Mouse (Mus musculus) layer of hippocampus, adult 11-12 months (tissue): ENCODE data around the gene Abhd12b.
"Not testable (repeated sequence)": the region's sequence is repeated elsewhere in the genome, so short reads cannot be mapped to it uniquely, and the experiment has no call there.

ENCODE experiments used
- DNase-seq: peaks from one replicate; pipeline ENCODE4 v3.0.0; 2022; ENCODE audit warnings: low spot score

Abhd12b gene

DNA sequence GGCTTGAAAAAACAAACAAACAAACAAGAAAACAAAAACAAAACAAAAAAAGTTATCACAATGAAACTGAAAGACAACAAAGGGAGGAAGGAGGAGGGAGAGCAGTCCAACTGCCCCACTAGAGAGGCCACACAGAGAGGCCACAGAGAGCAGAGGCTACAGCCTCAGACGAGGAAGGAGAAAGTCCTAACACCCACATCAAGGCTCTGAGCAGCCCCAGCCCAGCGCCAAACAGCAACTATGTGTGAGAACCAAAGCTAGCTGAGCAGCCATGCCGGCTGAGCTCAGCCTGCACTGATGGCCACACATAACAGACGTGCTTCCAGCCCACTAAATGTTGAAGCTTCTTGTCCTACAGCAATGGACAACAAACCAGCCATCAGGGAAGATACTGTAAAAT is 14.1 kb upstream of the Abhd12b start:
- no peak for DNase-seq

GRCm38 (mm10) chr12:70140542-70140941 is 13.4 kb upstream of the Abhd12b start:
- no peak for DNase-seq

GRCm38 (mm10) chr12:70140993-70141576 is 12.9 kb upstream of the Abhd12b start:
- DNase-seq, result no peak

DNA sequence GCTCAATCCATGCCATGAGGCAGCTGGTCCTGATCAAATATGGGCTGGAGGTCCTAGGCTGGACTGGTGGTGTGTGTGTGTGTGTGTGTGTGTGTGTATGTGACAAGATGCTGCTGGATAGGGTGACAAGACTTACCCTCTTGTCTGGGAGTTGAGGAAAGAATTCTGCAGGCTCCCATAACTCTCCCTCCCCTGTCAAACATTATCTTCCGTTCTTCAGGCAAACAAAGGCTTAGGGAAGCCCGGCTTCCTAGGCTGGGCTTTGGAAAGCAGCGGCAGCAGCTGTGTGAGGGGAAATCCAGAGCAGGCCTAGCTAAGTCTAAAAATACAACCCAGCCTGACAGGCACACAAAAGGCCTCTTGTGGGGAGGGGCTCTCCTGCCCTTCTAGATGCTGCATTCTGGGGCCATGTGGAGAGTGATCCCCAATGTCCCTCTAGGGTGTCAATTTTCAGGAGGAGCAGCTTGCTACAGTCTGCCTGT is 9.8 kb upstream of the Abhd12b start:
- DNase-seq, result not testable (repeated sequence)

GRCm38 (mm10) chr12:70144637-70145448 is 9.1 kb upstream of the Abhd12b start:
- DNase-seq, result peak; percentile 68

DNA sequence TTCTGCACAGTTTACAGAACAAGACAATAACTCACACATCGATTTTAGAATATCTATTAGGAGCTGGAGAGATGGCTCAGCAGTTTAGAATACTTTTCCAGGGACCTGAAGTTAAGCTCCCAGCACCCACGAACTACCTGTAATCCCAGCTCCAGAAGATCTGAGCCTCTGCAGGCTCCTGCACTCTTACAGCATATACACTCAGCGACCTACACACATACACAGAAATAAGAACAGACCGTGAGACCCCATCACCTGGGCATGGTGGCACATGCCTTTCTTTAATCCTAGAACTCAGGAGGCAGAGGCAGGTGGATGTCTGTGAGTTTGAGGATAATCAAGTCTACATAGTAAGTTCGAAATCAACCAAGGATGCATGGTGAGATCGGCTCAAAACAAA is 8.4 kb upstream of the Abhd12b start:
- DNase-seq, result no peak

DNA sequence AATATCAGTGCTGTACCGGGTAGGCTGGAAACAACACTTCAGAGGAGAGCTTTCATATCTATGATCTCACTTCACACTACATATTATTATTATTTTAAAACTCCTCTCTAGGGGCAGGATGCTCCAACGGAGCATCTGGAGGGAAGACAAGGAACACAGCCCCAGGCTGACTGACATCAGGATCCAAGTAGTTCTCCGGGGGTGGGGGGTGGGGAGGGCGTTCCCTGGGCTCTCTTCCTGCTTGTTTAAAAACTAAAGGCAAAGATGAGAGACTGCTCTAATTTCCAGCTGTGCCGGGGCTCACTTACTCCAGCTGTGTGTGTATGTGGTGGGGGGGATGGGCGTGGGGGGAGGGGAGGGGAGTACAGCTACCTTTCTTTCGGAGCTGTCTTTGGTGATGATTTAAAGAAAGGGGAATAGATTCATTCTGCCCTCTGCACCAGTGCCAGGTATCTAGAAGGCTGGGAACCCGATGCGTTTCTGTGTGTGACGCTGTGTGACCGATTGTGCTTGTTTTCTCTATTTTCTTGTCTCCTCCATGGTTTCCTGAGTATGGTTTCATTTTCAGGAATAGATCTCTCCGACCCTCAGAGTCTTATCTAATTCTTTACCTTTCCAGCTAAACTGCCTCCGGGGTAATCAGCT is 5.8 kb upstream of the Abhd12b start:
- DNase-seq, result no peak

GRCm38 (mm10) chr12:70148631-70149265 is 5.2 kb upstream of the Abhd12b start:
- DNase-seq, result no peak

- no peak for DNase-seq
Observed at GRCm38 (mm10) chr12:70156222-70156621, 2.3 kb downstream of the Abhd12b start.

GRCm38 (mm10) chr12:70157292-70158066 is 3.5 kb downstream of the Abhd12b start:
- no peak for DNase-seq

DNA sequence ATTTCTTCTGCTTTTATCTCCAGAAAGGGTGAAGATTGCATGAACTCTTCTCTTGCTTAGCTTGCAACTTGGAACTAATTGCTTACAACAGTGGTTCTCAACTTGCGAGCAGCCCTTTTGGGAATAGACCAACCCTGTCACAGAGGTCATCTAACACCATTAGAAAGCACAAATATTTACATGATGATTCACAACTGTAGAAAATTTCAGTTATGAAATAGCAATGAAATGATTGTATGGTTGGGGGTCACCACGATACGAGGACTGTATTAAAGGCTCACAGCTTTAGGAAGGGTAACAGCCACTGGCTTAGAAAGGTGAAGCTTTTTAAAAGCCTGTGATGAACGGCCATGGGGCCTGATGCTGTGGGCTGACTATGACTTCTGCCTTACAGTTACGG is 7.1 kb downstream of the Abhd12b start:
- DNase-seq, result no peak

DNA sequence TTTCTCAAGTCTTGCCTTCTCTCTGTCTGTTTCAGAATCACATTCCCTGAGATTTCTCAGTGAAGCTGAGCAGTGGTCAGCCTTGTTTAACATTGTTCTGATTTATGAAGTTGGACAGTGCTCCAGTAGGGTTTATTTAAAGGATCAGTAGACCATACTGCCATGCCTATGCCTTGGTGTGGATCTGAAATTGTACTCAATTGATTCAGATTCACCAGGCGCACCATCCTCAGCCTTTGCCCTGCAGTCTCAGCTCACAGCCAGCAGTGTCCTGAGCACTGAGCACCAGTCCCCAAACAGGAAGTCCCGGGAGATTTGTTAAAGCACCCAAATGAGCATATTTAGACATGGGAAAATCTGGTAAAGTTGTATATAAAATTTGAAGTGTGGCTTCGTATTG is 10.8 kb downstream of the Abhd12b start:
- no peak for DNase-seq

- DNase-seq, result no peak
Observed at GRCm38 (mm10) chr12:70167950-70168349, 14.0 kb downstream of the Abhd12b start.

- no peak for DNase-seq
Observed at GRCm38 (mm10) chr12:70169969-70170368, 16.0 kb downstream of the Abhd12b start.

GRCm38 (mm10) chr12:70183507-70183906 is 29.6 kb downstream of the Abhd12b start:
- DNase-seq, result not testable (repeated sequence)

- DNase-seq, result no peak
Observed at GRCm38 (mm10) chr12:70184173-70184783, 30.3 kb downstream of the Abhd12b start.

- no peak for DNase-seq
Observed at GRCm38 (mm10) chr12:70192267-70192727, 38.4 kb downstream of the Abhd12b start.

GRCm38 (mm10) chr12:70195426-70195825 is 41.5 kb downstream of the Abhd12b start:
- no peak for DNase-seq

DNA sequence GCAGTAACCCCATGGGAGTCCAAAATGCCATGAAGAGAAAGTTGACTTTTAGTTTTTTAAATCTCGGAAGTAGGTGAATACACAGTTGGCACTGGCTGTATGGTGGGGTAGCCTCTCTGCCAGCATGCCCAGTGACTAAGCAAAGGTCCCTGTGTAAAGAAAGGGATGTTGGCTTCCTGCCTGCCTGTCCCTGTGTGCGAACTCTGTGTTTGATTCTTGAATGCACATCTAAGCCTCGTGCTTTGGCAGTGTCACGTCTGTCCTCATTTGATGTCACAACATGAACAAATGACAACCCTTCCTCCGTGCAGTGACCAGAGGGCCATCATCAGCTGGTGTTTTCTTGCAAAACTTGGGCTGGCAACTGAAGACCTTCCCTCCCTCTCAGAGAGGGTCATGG is 42.4 kb downstream of the Abhd12b start:
- DNase-seq, result no peak

GRCm38 (mm10) chr12:70201926-70202529 is 48.1 kb downstream of the Abhd12b start:
- no peak for DNase-seq

DNA sequence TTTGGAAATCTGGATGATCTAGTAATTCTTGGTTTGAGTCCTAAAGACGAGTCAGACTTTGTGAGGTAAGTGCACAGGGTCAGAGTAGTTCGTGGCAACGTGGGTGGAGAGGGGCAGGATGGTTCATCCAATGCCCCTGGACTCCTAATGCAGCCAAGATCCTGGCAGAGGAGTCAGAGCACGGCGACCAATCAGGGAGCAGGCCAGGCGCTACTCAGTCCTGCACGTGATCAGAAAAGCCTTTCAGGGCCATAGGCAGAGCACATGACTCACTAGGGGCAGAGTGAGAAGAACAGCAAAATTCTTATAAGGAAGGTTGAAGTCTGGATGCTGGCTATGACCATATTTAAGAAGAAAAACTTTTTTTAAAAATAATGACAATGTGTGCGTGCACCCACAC is 50.5 kb downstream of the Abhd12b start:
- no peak for DNase-seq
